Mouse (Mus musculus) liver, embryonic 14.5 days (tissue): ENCODE results near the gene Vmn1r100. TPM values are rescaled to one million over a fixed set of nuclear protein-coding genes. Genes with fewer than 3 reads are reported as not detected.
"Not testable (repeated sequence)": the region's sequence is repeated elsewhere in the genome, so short reads cannot be mapped to it uniquely, and the experiment has no call there.

Experiments
- ATAC-seq: fragments of 200-750 bp; cut with Nextera tagmentation; 2 replicates; pipeline ENCODE4 v1.8.0; 2017; ENCODE audit warnings: moderate number of reproducible peaks, mild to moderate bottlenecking, moderate library complexity; ENCODE audit not compliant: insufficient read depth
- DNase-seq, 3 experiments: peaks; one replicate each; pipeline ENCODE4 v3.0.0-alpha.2; 2012 to 2013; ENCODE audit warnings: low read depth in 3 of 3, low spot score in 3 of 3
- H3K27ac ChIP-seq: fragments of 300-500 bp; sonication (generic); 2 replicates; pipeline ENCODE4 v1.5.1; 2014; ENCODE audit warnings: moderate library complexity, mild to moderate bottlenecking, control low read depth, inconsistent platforms
- H3K27me3 ChIP-seq: fragments of 300-500 bp; sonication (generic); 2 replicates; pipeline ENCODE4 v1.6.1; 2014; ENCODE audit warnings: mild to moderate bottlenecking, low read length, moderate library complexity; ENCODE audit not compliant: control insufficient read depth, insufficient read depth
- H3K36me3 ChIP-seq: fragments of 300-500 bp; sonication (generic); replicated peaks from 2 replicates; pipeline ENCODE4 v1.6.1; 2014; ENCODE audit warnings: low read depth; ENCODE audit not compliant: control insufficient read depth, insufficient read depth
- H3K4me1 ChIP-seq, 2 experiments: fragments of 200-500 bp in 1 of 2; fragments of 300-500 bp in 1 of 2; sonication (generic) in 1 of 2; replicated peaks; 2 replicates each; pipeline ENCODE4 v1.6.1; 2012 to 2014; ENCODE audit warnings: antibody characterized with exemption in 1 of 2, inconsistent platforms in 1 of 2, low read length in 1 of 2; ENCODE audit not compliant: control insufficient read depth in 2 of 2, insufficient read depth in 2 of 2
- H3K4me2 ChIP-seq: fragments of 300-500 bp; sonication (generic); 2 replicates; pipeline ENCODE4 v1.6.1; 2014; ENCODE audit warnings: low read depth, mild to moderate bottlenecking, control low read depth, moderate library complexity
- H3K4me3 ChIP-seq, 2 experiments: fragments of 200-500 bp in 1 of 2; fragments of 300-500 bp in 1 of 2; sonication (generic) in 1 of 2; 2 replicates each; pipeline ENCODE4 v1.5.1; 2012 to 2014; ENCODE audit warnings: low read depth in 2 of 2, low read length in 2 of 2, mild to moderate bottlenecking in 2 of 2, control low read depth in 1 of 2, inconsistent platforms in 1 of 2, moderate library complexity in 1 of 2; ENCODE audit not compliant: insufficient read depth in 1 of 2
- H3K9ac ChIP-seq: fragments of 300-500 bp; sonication (generic); replicated peaks from 2 replicates; pipeline ENCODE4 v1.6.1; 2014; ENCODE audit warnings: mild to moderate bottlenecking, control low read depth, moderate library complexity
- H3K9me3 ChIP-seq: fragments of 300-500 bp; sonication (generic); 2 replicates; pipeline ENCODE4 v1.6.1; 2016; ENCODE audit warnings: low read length, mixed read lengths; ENCODE audit not compliant: control insufficient read depth
- WGBS: fragments of 180-500 bp; shearing (Covaris S2); extraction: QIAGEN DNeasy Blood & Tissue Kit; methylation state at CpG from one replicate; pipeline ENCODE4 v1.1.7; 2014; ENCODE audit not compliant: insufficient replicate concordance; 5-methylcytosine and 5-hydroxymethylcytosine counted together
- polyA plus RNA-seq, 2 experiments: library from polyadenylated mRNA; depleted of rRNA in 1 of 2; stranded (reverse) in 1 of 2; unstranded in 1 of 2; fragments of >200 nt; fragmentation: Nextera tagmentation in 1 of 2; extraction: Ambion mirVana in 1 of 2; gene quantifications; 2 replicates each; pipeline versions ENCODE4 v1.2.1 to v1.2.3; 2012 to 2014

Vmn1r100 gene
- polyA plus RNA-seq (2012; rRNA removed) (not detected in 2 replicates), polyA plus RNA-seq (2014; fragmentation: Nextera tagmentation; extraction: Ambion mirVana) (not detected in 2 replicates)

GRCm38 (mm10) chr7:20417642-20418041 lies at the start of gene Vmn1r100:
TSS of gene Vmn1r100 (plus strand) at chr7:20417942.
- not testable (repeated sequence) for H3K4me3 ChIP-seq, H3K27ac ChIP-seq, H3K4me1 ChIP-seq, H3K36me3 ChIP-seq, H3K9me3 ChIP-seq, ATAC-seq, H3K9ac ChIP-seq, H3K27me3 ChIP-seq, H3K4me2 ChIP-seq, DNase-seq
- WGBS = no CpG with 5 or more reads among the region's 3 CpGs

DNA sequence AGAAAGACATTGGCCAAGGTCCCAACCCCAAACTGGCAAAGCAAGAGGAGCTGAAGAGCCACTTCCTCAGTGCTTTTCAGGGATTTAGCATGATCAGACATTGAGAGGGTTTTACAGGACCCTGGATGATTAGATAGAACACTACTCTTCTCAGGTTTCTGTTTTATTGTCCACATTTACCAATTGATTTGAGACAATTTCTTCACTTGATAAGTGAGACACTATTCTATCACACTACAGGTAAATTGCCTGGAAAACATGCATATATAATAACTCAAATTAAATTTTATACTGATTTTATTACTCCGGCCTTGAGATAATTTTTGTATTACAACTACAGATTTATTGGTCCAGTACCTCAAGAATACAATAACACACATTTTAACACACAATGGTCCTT lies 42.4 kb upstream of the Vmn1r100 start, which contains the start of gene Gm5728:
Gm5728 (minus strand) TSS at position 101 of the 400 bp plus-strand sequence.
- H3K4me2 ChIP-seq, H3K9me3 ChIP-seq, DNase-seq, H3K4me1 ChIP-seq, H3K4me3 ChIP-seq, H3K27me3 ChIP-seq, H3K27ac ChIP-seq, ATAC-seq, H3K36me3 ChIP-seq, H3K9ac ChIP-seq: not testable (repeated sequence)
- no CpG with 5 or more reads among the region's 1 CpGs for WGBS

GRCm38 (mm10) chr7:20442493-20442892 lies 24.8 kb downstream of the Vmn1r100 start, which contains the start of gene Vmn1r101:
TSS of gene Vmn1r101 (minus strand) at chr7:20442593.
- WGBS = no CpG with 5 or more reads among the region's 2 CpGs
- not testable (repeated sequence) for H3K36me3 ChIP-seq, H3K4me1 ChIP-seq, H3K27ac ChIP-seq, H3K4me2 ChIP-seq, H3K9ac ChIP-seq, H3K4me3 ChIP-seq, DNase-seq, ATAC-seq, H3K9me3 ChIP-seq, H3K27me3 ChIP-seq

Other genes starting within 250 kb of the Vmn1r100 start
- not detected in 2 replicates for gene Vmn1r94, start 249.6 kb upstream of the Vmn1r100 start, polyA plus RNA-seq (2012; rRNA removed)
- gene Vmn1r94, start 249.6 kb upstream of the Vmn1r100 start, polyA plus RNA-seq (2014; fragmentation: Nextera tagmentation; extraction: Ambion mirVana) = not detected in 2 replicates
- not detected in 2 replicates for gene Vmn1r95, start 224.2 kb upstream of the Vmn1r100 start, polyA plus RNA-seq (2012; rRNA removed)
- not detected in 2 replicates for gene Vmn1r95, start 224.2 kb upstream of the Vmn1r100 start, polyA plus RNA-seq (2014; fragmentation: Nextera tagmentation; extraction: Ambion mirVana)
- not detected in 2 replicates for gene Gm6164, start 212.3 kb upstream of the Vmn1r100 start, polyA plus RNA-seq (2012; rRNA removed)
- not detected in 2 replicates for gene Gm6164, start 212.3 kb upstream of the Vmn1r100 start, polyA plus RNA-seq (2014; fragmentation: Nextera tagmentation; extraction: Ambion mirVana)
- not detected in 2 replicates for gene Gm4498, start 184.1 kb upstream of the Vmn1r100 start, polyA plus RNA-seq (2012; rRNA removed)
- gene Gm4498, start 184.1 kb upstream of the Vmn1r100 start, polyA plus RNA-seq (2014; fragmentation: Nextera tagmentation; extraction: Ambion mirVana) = not detected in 2 replicates
- not detected in 2 replicates for gene Gm5890, start 155.1 kb upstream of the Vmn1r100 start, polyA plus RNA-seq (2012; rRNA removed)
- gene Gm5890, start 155.1 kb upstream of the Vmn1r100 start, polyA plus RNA-seq (2014; fragmentation: Nextera tagmentation; extraction: Ambion mirVana) = not detected in 2 replicates
- gene Gm4133, start 83.9 kb upstream of the Vmn1r100 start, polyA plus RNA-seq (2012; rRNA removed) = not detected in 2 replicates
- gene Gm4133, start 83.9 kb upstream of the Vmn1r100 start, polyA plus RNA-seq (2014; fragmentation: Nextera tagmentation; extraction: Ambion mirVana) = not detected in 2 replicates
- not detected in 2 replicates for gene Gm5728, start 42.5 kb upstream of the Vmn1r100 start, polyA plus RNA-seq (2012; rRNA removed)
- gene Gm5728, start 42.5 kb upstream of the Vmn1r100 start, polyA plus RNA-seq (2014; fragmentation: Nextera tagmentation; extraction: Ambion mirVana) = not detected in 2 replicates
- gene Vmn1r101, start 24.7 kb downstream of the Vmn1r100 start, polyA plus RNA-seq (2012; rRNA removed) = not detected in 2 replicates
- gene Vmn1r101, start 24.7 kb downstream of the Vmn1r100 start, polyA plus RNA-seq (2014; fragmentation: Nextera tagmentation; extraction: Ambion mirVana) = not detected in 2 replicates
- not detected in 2 replicates for gene Gm10670, start 57.0 kb downstream of the Vmn1r100 start, polyA plus RNA-seq (2012; rRNA removed)
- not detected in 2 replicates for gene Gm10670, start 57.0 kb downstream of the Vmn1r100 start, polyA plus RNA-seq (2014; fragmentation: Nextera tagmentation; extraction: Ambion mirVana)
- not detected in 2 replicates for gene Vmn1r103, start 92.6 kb downstream of the Vmn1r100 start, polyA plus RNA-seq (2012; rRNA removed)
- not detected in 2 replicates for gene Vmn1r103, start 92.6 kb downstream of the Vmn1r100 start, polyA plus RNA-seq (2014; fragmentation: Nextera tagmentation; extraction: Ambion mirVana)
- gene Vmn1r104, start 115.9 kb downstream of the Vmn1r100 start, polyA plus RNA-seq (2012; rRNA removed) = not detected in 2 replicates
- gene Vmn1r104, start 115.9 kb downstream of the Vmn1r100 start, polyA plus RNA-seq (2014; fragmentation: Nextera tagmentation; extraction: Ambion mirVana) = not detected in 2 replicates
- gene Gm5726, start 127.8 kb downstream of the Vmn1r100 start, polyA plus RNA-seq (2012; rRNA removed) = not detected in 2 replicates
- not detected in 2 replicates for gene Gm5726, start 127.8 kb downstream of the Vmn1r100 start, polyA plus RNA-seq (2014; fragmentation: Nextera tagmentation; extraction: Ambion mirVana)
- gene Gm4141, start 158.3 kb downstream of the Vmn1r100 start, polyA plus RNA-seq (2012; rRNA removed) = not detected in 2 replicates
- not detected in 2 replicates for gene Gm4141, start 158.3 kb downstream of the Vmn1r100 start, polyA plus RNA-seq (2014; fragmentation: Nextera tagmentation; extraction: Ambion mirVana)
- not detected in 2 replicates for gene Gm4513, start 181.1 kb downstream of the Vmn1r100 start, polyA plus RNA-seq (2012; rRNA removed)
- not detected in 2 replicates for gene Gm4513, start 181.1 kb downstream of the Vmn1r100 start, polyA plus RNA-seq (2014; fragmentation: Nextera tagmentation; extraction: Ambion mirVana)